ENCODE assay signal across 9 mouse cellular contexts in genomic region chr9:59565600-59565999, GRCm38 (mm10). TPM values are rescaled to one million over a fixed set of nuclear protein-coding genes. Genes with fewer than 3 reads are reported as not detected.
DNase-seq lines count a peak whose midpoint lies in the region; ATAC-seq and TF ChIP-seq lines count a peak whose summit lies in the region.
"Had no signal": no experiment of that assay in that cellular context is flagged by ENCODE, and none has a peak within 500 bp of the region (broad histone marks: within the 10 kb centered on the region; RNA-seq: fewer than 3 reads in every experiment).

No protein-coding gene starts in this region.

- ATAC-seq in forebrain, postnatal 0 days = peak; percentile 67
- ATAC-seq in forebrain, embryonic 16.5 days = no peak
- peak; percentile 72 for ATAC-seq in monocyte, adult 5-6 weeks (replicated peaks; ENCODE audit: insufficient number of reproducible peaks, low FRiP score, low TSS enrichment, poor library complexity, severe bottlenecking)

- no peak overlapping the region for H3K9ac ChIP-seq in forebrain, postnatal 0 days
- H3K9ac ChIP-seq in forebrain, embryonic 16.5 days (replicated peaks; ENCODE audit: low read depth, low read length) = no peak overlapping the region
- H3K9ac ChIP-seq: neural tube, embryonic 12.5 days had no signal

- H3K36me3 ChIP-seq in forebrain, postnatal 0 days (ENCODE audit: insufficient read depth) = peaks cover 48% of the 10 kb centered on the region
- 0 out of 2 replicates have a peak, but pooled peaks cover 3% of the 10 kb centered on the region for H3K36me3 ChIP-seq in forebrain, embryonic 16.5 days (ENCODE audit: control insufficient read depth, insufficient read depth)
- peaks cover 49% of the 10 kb centered on the region for H3K36me3 ChIP-seq in embryonic facial prominence, embryonic 10.5 days (replicated peaks)
- peaks cover 11% of the 10 kb centered on the region for H3K36me3 ChIP-seq in splenic B cell, adult 2 months (ENCODE audit: control insufficient read depth, insufficient read depth, low read length, poor library complexity, severe bottlenecking)

- peak; percentile 80 for TF ChIP-seq CTCF in forebrain, postnatal 0 days (IDR thresholded peaks at IDR 0.05; ENCODE audit: low read depth)

- H3K9me3 ChIP-seq in forebrain, postnatal 0 days (ENCODE audit: low read length) = no peaks in the 10 kb centered on the region
- no peaks in the 10 kb centered on the region for H3K9me3 ChIP-seq in forebrain, embryonic 16.5 days (ENCODE audit: control insufficient read depth, low read length)
- H3K9me3 ChIP-seq in embryonic facial prominence, embryonic 10.5 days = no peaks in the 10 kb centered on the region
- H3K9me3 ChIP-seq: neural tube, embryonic 12.5 days had no signal

- intact Hi-C loops in heart, postnatal 25 days (cut with DNase I) = loop anchor here (5.0 to 10.0 kb wide), 4 partner anchors 78 to 661 kb away; partner anchors contain the start of gene Arih1
- intact Hi-C loops in left cerebral cortex, postnatal 36 days (cut with DNase I) = loop anchor here (10.0 kb wide), 1 partner anchor 231 kb away; no protein-coding TSS in a partner anchor

- 34% methylated on average over 4 of the region's 4 CpGs for WGBS in forebrain, postnatal 0 days
- WGBS in forebrain, embryonic 16.5 days = 24% methylated on average over 4 of the region's 4 CpGs
- 23% methylated on average over 4 of the region's 4 CpGs for WGBS in embryonic facial prominence, embryonic 10.5 days

- H3K4me2 ChIP-seq in forebrain, postnatal 0 days (ENCODE audit: low read depth) = no peak overlapping the region
- H3K4me2 ChIP-seq in forebrain, embryonic 16.5 days (ENCODE audit: low read length) = no peak overlapping the region
- H3K4me2 ChIP-seq: neural tube, embryonic 12.5 days had no signal

- DNase-seq in forebrain, postnatal 0 days = peak; percentile 65
- DNase-seq in adrenal gland, adult 8-10 months = peak; percentile 71
- DNase-seq in embryonic facial prominence, embryonic 10.5 days (ENCODE audit: low spot score) = peak; percentile 78
- peak; percentile 34 for DNase-seq in heart, postnatal 25 days (ENCODE audit: low spot score)
- peak; percentile 64 to 66 for DNase-seq in left cerebral cortex, postnatal 36 days (ENCODE audit: low spot score in 2 of 2)
- peak; percentile 88 for DNase-seq in splenic B cell, adult 2 months (ENCODE audit: low read depth, low spot score)

- no peak overlapping the region for H3K27ac ChIP-seq in forebrain, postnatal 0 days (ENCODE audit: low read depth, low read length)
- H3K27ac ChIP-seq in forebrain, embryonic 16.5 days (ENCODE audit: low read length) = no peak overlapping the region; the same call in 1 of the 2 replicates
- no peak overlapping the region for H3K27ac ChIP-seq in embryonic facial prominence, embryonic 10.5 days (replicated peaks)
- H3K27ac ChIP-seq: neural tube, embryonic 12.5 days had no signal

- no peak overlapping the region for H3K4me3 ChIP-seq in forebrain, postnatal 0 days (ENCODE audit: low read depth, low read length)
- no peak overlapping the region for H3K4me3 ChIP-seq in forebrain, embryonic 16.5 days (replicated peaks; ENCODE audit: low read length)
- H3K4me3 ChIP-seq in embryonic facial prominence, embryonic 10.5 days = no peak overlapping the region
- H3K4me3 ChIP-seq: neural tube, embryonic 12.5 days had no signal

- no peaks in the 10 kb centered on the region for H3K27me3 ChIP-seq in forebrain, postnatal 0 days (ENCODE audit: insufficient read depth, low read length)
- no peaks in the 10 kb centered on the region for H3K27me3 ChIP-seq in forebrain, embryonic 16.5 days (replicated peaks; ENCODE audit: control insufficient read depth, insufficient read depth, low read length)
- H3K27me3 ChIP-seq in embryonic facial prominence, embryonic 10.5 days (replicated peaks; ENCODE audit: low read depth, poor library complexity, severe bottlenecking) = no peaks in the 10 kb centered on the region
- no peaks in the 10 kb centered on the region for H3K27me3 ChIP-seq in splenic B cell, adult 2 months (ENCODE audit: control insufficient read depth, insufficient read depth, low read length, poor library complexity, severe bottlenecking)
- H3K27me3 ChIP-seq: neural tube, embryonic 12.5 days had no signal

- H3K4me1 ChIP-seq in forebrain, postnatal 0 days (ENCODE audit: insufficient read depth) = no peaks in the 10 kb centered on the region
- no peaks in the 10 kb centered on the region for H3K4me1 ChIP-seq in forebrain, embryonic 16.5 days (replicated peaks; ENCODE audit: control insufficient read depth, insufficient read depth, low read length)
- no peaks in the 10 kb centered on the region; the same call in 1 of the 2 replicates for H3K4me1 ChIP-seq in embryonic facial prominence, embryonic 10.5 days

RNA-seq across cellular contexts. Expression of gene Celf6, which starts 12.1 kb away (rescaled TPM):
- total RNA-seq in forebrain, postnatal 0 days (2014; rRNA removed) = 53.8 and 97.6 TPM in 2 replicates
- 19.3 and 41.7 TPM in 2 replicates for polyA plus RNA-seq in forebrain, postnatal 0 days (2015; fragmentation: Nextera tagmentation; extraction: Ambion mirVana)
- polyA plus RNA-seq in forebrain, embryonic 16.5 days (2015; fragmentation: Nextera tagmentation; extraction: Ambion mirVana) = 29.5 and 42.0 TPM in 2 replicates
- 10 to 100 TPM in 2 of 4 experiments, 1 to 10 TPM in 2; 5.8 to 16.0 (median 9.7) TPM for total RNA-seq in adrenal gland, adult 8-10 months (2022)
- 1.3 TPM in 2 replicates for polyA plus RNA-seq in embryonic facial prominence, embryonic 10.5 days (2016; fragmentation: Nextera tagmentation; extraction: Ambion mirVana)
- not detected for total RNA-seq in heart, postnatal 25 days (2021)
- 10 to 100 TPM; 21.4 to 28.7 TPM for total RNA-seq in left cerebral cortex, postnatal 36 days (2021)
- total RNA-seq in monocyte, adult 5-6 weeks (2017) = not detected in 3 replicates

RNA-seq across cellular contexts. Expression of gene Tmem202, which starts 26.0 kb away (rescaled TPM):
- 0.38 and 1.8 TPM in 2 replicates for total RNA-seq in forebrain, postnatal 0 days (2014; rRNA removed)
- polyA plus RNA-seq in forebrain, postnatal 0 days (2015; fragmentation: Nextera tagmentation; extraction: Ambion mirVana) = 1.2 TPM in 2 replicates
- 0.45 and 0.58 TPM in 2 replicates for polyA plus RNA-seq in forebrain, embryonic 16.5 days (2015; fragmentation: Nextera tagmentation; extraction: Ambion mirVana)
- total RNA-seq in adrenal gland, adult 8-10 months (2022) = 1 to 10 TPM; 1.5 to 3.9 (median 3.5) TPM
- polyA plus RNA-seq in embryonic facial prominence, embryonic 10.5 days (2016; fragmentation: Nextera tagmentation; extraction: Ambion mirVana) = not detected in 2 replicates
- total RNA-seq in heart, postnatal 25 days (2021) = under 1 TPM; 0.52 to 0.64 TPM
- total RNA-seq in left cerebral cortex, postnatal 36 days (2021) = 1 to 10 TPM; 3.9 to 5.3 TPM
- total RNA-seq in monocyte, adult 5-6 weeks (2017) = 0.39 TPM in 1 of 3 replicates, not detected in the others
- polyA plus RNA-seq: neural tube, embryonic 12.5 days had no signal

RNA-seq across cellular contexts. Expression of gene Hexa, which starts 26.3 kb away (rescaled TPM):
- 48.1 and 50.7 TPM in 2 replicates for total RNA-seq in forebrain, postnatal 0 days (2014; rRNA removed)
- 46.3 and 49.9 TPM in 2 replicates for polyA plus RNA-seq in forebrain, postnatal 0 days (2015; fragmentation: Nextera tagmentation; extraction: Ambion mirVana)
- 51.3 and 55.7 TPM in 2 replicates for polyA plus RNA-seq in forebrain, embryonic 16.5 days (2015; fragmentation: Nextera tagmentation; extraction: Ambion mirVana)
- 100 to 1,000 TPM; 125 to 176 (median 142) TPM for total RNA-seq in adrenal gland, adult 8-10 months (2022)
- polyA plus RNA-seq in embryonic facial prominence, embryonic 10.5 days (2016; fragmentation: Nextera tagmentation; extraction: Ambion mirVana) = 42.5 and 43.2 TPM in 2 replicates
- 10 to 100 TPM; 36.8 TPM for total RNA-seq in heart, postnatal 25 days (2021)
- 10 to 100 TPM; 47.0 to 50.8 TPM for total RNA-seq in left cerebral cortex, postnatal 36 days (2021)
- total RNA-seq in monocyte, adult 5-6 weeks (2017) = 97.3 to 114 TPM (median 107 TPM) in 3 replicates

RNA-seq across cellular contexts. Expression of gene Parp6, which starts 51.5 kb away (rescaled TPM):
- total RNA-seq in forebrain, postnatal 0 days (2014; rRNA removed) = 133 and 137 TPM in 2 replicates
- polyA plus RNA-seq in forebrain, postnatal 0 days (2015; fragmentation: Nextera tagmentation; extraction: Ambion mirVana) = 181 and 195 TPM in 2 replicates
- 204 and 232 TPM in 2 replicates for polyA plus RNA-seq in forebrain, embryonic 16.5 days (2015; fragmentation: Nextera tagmentation; extraction: Ambion mirVana)
- total RNA-seq in adrenal gland, adult 8-10 months (2022) = 10 to 100 TPM; 25.3 to 39.9 (median 33.0) TPM
- polyA plus RNA-seq in embryonic facial prominence, embryonic 10.5 days (2016; fragmentation: Nextera tagmentation; extraction: Ambion mirVana) = 37.7 and 40.8 TPM in 2 replicates
- total RNA-seq in heart, postnatal 25 days (2021) = 10 to 100 TPM; 17.9 to 20.2 TPM
- 100 to 1,000 TPM; 152 to 159 TPM for total RNA-seq in left cerebral cortex, postnatal 36 days (2021)
- total RNA-seq in monocyte, adult 5-6 weeks (2017) = 19.9 to 29.5 TPM (median 25.5 TPM) in 3 replicates

Comparison
In these comparisons a context has a peak if more than half of its experiments do, and no peak if none do; other contexts are left out.
1. DNase-seq: peak in every context shown above with its lines; median percentile 88 in splenic B cell, adult 2 months; 78 in embryonic facial prominence, embryonic 10.5 days; 71 in adrenal gland, adult 8-10 months; 65 in forebrain, postnatal 0 days; 65 in left cerebral cortex, postnatal 36 days; 34 in heart, postnatal 25 days.